Mouse (Mus musculus) regulatory T cell (primary cell): ENCODE measurements around the gene Bcl9.

Experiments
- in situ Hi-C: fragments of 300-600 bp; cut with MboI, MseI; formaldehyde crosslinking; loops from one replicate; pipeline ENCODE4 v1.15.1; 2025; ENCODE audit warnings: high pct_unique_total_duplicates

Bcl9 gene

GRCm38 (mm10) chr3:97298856-97299465 lies 1.2 kb upstream of the Bcl9 start:
- in situ Hi-C loops: loop anchor here (5.0 to 10.0 kb wide), 2 partner anchors 72 to 734 kb away; no protein-coding TSS in a partner anchor

GRCm38 (mm10) chr3:97296941-97297552 lies 670 bp downstream of the Bcl9 start:
- in situ Hi-C loops: loop anchor here (5.0 to 10.0 kb wide), 2 partner anchors 70 to 732 kb away; no protein-coding TSS in a partner anchor

- in situ Hi-C loops: loop anchor here (10.0 kb wide), 1 partner anchor 730 kb away; no protein-coding TSS in a partner anchor
Measured at GRCm38 (mm10) chr3:97294334-97294733, 3.4 kb downstream of the Bcl9 start.

- in situ Hi-C loops: no loop called here
Measured at GRCm38 (mm10) chr3:97284878-97285277, 12.8 kb downstream of the Bcl9 start.

GRCm38 (mm10) chr3:97284056-97284455 lies 13.7 kb downstream of the Bcl9 start:
- in situ Hi-C loops: no loop called here

GRCm38 (mm10) chr3:97281426-97281825 lies 16.3 kb downstream of the Bcl9 start:
- in situ Hi-C loops: no loop called here

GRCm38 (mm10) chr3:97275708-97276107 lies 22.0 kb downstream of the Bcl9 start:
- in situ Hi-C loops: no loop called here

GRCm38 (mm10) chr3:97274516-97275230 lies 23.0 kb downstream of the Bcl9 start:
- in situ Hi-C loops: no loop called here

GRCm38 (mm10) chr3:97273876-97274275 lies 23.8 kb downstream of the Bcl9 start:
- in situ Hi-C loops: no loop called here

GRCm38 (mm10) chr3:97265667-97266415 lies 31.9 kb downstream of the Bcl9 start:
- in situ Hi-C loops: no loop called here

- in situ Hi-C loops: no loop called here
Measured at GRCm38 (mm10) chr3:97262235-97262634, 35.5 kb downstream of the Bcl9 start.

GRCm38 (mm10) chr3:97255706-97256339 lies 41.9 kb downstream of the Bcl9 start:
- in situ Hi-C loops: no loop called here

- in situ Hi-C loops: no loop called here
Measured at GRCm38 (mm10) chr3:97254861-97255465, 42.8 kb downstream of the Bcl9 start.

GRCm38 (mm10) chr3:97253823-97254600 lies 43.7 kb downstream of the Bcl9 start:
- in situ Hi-C loops: no loop called here

GRCm38 (mm10) chr3:97252896-97253295 lies 44.8 kb downstream of the Bcl9 start:
- in situ Hi-C loops: no loop called here

GRCm38 (mm10) chr3:97242629-97243167 lies 55.0 kb downstream of the Bcl9 start:
- in situ Hi-C loops: no loop called here

- in situ Hi-C loops: no loop called here
Measured at GRCm38 (mm10) chr3:97241826-97242225, 55.9 kb downstream of the Bcl9 start.

- in situ Hi-C loops: no loop called here
Measured at GRCm38 (mm10) chr3:97239793-97240192, 57.9 kb downstream of the Bcl9 start.

- in situ Hi-C loops: no loop called here
Measured at GRCm38 (mm10) chr3:97239316-97239715, 58.4 kb downstream of the Bcl9 start.

- in situ Hi-C loops: no loop called here
Measured at GRCm38 (mm10) chr3:97238521-97238920, 59.2 kb downstream of the Bcl9 start.
